Mouse (Mus musculus): ENCODE results near the gene Banp.
A peak's percentile ranks its signal among the peaks of the same experiment; 100 is the strongest.

Banp gene

GRCm38 (mm10) chr8:121949222-121949800 lies at the start of gene Banp:
Banp (plus strand) TSS chr8:121949750.
- no peak for DNase-seq (ENCODE audit: low spot score)

- DNase-seq (ENCODE audit: low spot score): no peak
These were observed 47.9 kb upstream of the Banp start for GRCm38 (mm10) chr8:121901498-121902236.

- no peak for DNase-seq (ENCODE audit: low spot score)
These were observed 45.6 kb upstream of the Banp start for GRCm38 (mm10) chr8:121903977-121904376.

DNA sequence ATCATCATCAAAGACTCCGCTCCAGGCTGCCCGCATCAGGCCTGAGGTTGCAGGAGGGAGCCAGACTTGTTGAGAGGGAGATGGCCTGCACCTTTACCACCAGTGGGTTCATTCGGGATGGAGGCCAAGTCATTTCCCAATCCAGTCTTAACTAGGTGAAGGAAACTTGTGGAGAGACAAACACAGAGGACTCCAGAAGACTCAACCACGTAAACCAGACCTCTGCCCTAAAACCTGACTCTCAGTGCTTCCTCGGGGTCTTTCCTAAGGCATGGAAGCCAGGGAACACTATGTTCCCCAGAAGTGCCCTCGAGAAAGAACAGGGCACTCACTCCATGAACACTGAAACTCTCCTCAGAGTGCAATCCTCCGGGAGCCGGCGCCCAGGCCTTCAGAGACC lies 44.6 kb upstream of the Banp start:
- no peak for DNase-seq (ENCODE audit: low spot score)

DNA sequence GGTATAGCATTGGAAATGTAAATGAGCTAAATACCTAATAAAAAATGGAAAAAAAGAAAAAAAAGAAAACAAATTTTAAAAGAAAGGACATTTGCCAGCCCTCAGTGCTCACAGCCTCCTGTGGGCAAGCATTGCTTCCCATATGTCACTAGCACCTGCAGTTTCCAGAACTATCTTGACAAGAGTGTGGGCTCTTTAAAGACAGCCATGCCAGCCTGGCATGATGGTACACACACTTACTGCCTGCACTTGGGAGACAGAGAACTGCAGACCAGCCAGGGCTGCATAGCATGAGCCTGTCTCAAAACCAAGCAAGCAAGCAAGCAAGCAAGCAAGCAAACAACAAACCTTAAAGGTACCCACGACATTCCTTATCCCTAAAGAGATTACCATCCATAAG lies 44.1 kb upstream of the Banp start:
- no peak for DNase-seq (ENCODE audit: low spot score)

DNA sequence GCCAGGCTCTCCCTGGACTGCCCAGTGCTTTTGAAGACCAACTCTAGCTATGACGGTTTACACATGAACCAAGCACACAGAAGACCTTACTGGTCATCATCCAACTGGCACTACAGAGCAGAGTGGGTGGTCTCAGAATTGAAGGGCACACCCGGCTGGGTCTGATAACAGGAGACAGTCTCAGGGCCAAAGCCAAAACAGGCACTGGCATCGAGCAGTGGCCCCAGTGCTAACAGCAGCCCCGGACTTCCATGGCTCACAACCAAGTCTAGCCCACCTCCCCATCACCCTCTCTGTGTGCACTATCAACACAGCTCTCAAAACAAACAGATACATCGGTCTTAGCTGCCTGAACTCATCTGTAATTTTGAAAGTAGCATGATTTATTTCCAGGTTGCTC lies 43.7 kb upstream of the Banp start:
- no peak for DNase-seq (ENCODE audit: low spot score)

- no peak for DNase-seq (ENCODE audit: low spot score)
These were observed 42.7 kb upstream of the Banp start for GRCm38 (mm10) chr8:121906542-121907512.

GRCm38 (mm10) chr8:121907587-121908248 lies 41.8 kb upstream of the Banp start, which contains the start of gene Slc7a5:
Slc7a5 (minus strand) TSS chr8:121907694.
- DNase-seq (ENCODE audit: low spot score): peak; percentile 85

DNA sequence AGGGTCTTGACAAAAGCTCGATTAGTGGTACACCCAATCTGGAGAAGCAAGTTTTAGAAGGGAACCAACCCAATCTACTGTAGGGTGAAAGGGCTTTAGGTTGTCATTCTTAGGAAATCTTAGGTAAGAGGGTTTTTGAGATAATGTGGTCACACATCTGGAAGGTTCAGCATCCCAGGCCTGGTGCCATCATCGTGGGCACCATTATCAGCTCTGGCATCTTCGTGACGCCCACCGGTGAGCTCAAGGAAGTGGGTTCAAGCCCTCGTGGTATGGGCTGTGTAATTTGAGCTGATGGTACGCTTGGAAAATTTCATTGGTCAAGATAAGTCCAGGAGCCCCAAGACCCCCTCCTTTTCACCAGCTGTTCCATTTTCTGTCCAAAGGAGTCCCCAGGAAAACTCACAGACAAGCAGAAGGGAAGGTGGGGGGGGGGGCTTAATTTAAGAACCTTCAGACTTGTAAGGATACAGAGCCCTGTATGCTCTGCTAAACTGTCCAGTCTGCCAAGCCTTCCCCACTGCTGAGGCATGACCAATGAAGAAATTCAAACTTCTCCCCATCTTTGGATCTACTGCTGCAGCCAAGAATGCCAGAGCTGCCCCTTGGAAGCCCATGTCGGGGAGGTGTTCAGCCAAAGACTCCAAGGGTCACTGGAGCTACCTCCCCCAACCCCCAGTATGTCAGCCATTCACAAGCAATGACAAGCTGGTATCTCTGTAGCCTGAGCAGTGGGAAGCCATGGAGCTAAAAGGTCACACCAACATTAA lies 41.0 kb upstream of the Banp start:
- DNase-seq (ENCODE audit: low spot score): no peak

- no peak for DNase-seq (ENCODE audit: low spot score)
These were observed 40.4 kb upstream of the Banp start for GRCm38 (mm10) chr8:121909148-121909541.

- DNase-seq (ENCODE audit: low spot score): peak; percentile 61
These were observed 39.9 kb upstream of the Banp start for GRCm38 (mm10) chr8:121909663-121910062.

- no peak for DNase-seq (ENCODE audit: low spot score)
These were observed 38.1 kb upstream of the Banp start for GRCm38 (mm10) chr8:121911400-121911799.

- DNase-seq (ENCODE audit: low spot score): no peak
These were observed 37.6 kb upstream of the Banp start for GRCm38 (mm10) chr8:121911987-121912386.

DNA sequence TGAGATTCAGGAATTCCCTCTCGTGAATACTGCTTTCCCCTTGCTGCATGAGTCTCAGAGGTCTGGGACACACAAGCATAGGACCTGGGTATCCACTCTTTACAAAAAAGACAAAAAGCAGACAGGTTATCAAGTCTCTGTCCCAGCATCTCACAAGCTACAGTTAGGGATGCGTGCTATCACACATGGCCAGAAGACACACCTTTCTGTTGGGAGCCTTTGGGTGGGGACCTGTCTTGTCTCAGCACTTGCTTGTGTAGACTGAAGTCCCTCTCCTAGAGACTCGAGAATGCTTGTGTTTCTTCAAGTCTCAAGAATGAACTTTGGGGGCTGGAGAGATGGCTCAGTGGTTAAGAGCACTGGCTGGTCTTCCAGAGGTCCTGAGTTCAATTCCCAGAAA lies 36.7 kb upstream of the Banp start:
- DNase-seq (ENCODE audit: low spot score): no peak

DNA sequence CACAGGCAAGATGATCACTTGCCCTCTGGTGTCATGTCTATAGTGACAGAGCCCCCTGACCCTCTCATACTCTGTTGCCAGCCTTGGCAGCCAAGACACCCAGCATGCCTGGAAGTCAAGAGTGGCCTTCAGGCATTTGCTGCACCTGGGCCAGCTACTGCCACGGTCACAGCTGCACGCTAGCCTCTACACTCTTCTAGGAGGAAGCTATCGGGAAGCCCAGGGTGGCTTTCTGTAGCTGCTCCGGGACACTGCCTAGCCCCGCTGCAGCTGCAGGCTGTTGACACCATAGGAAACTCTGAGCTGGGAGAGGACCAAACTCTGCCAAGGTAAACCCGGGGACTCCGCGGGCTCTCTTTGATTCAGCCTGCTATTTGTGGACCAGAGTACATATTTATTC lies 36.2 kb upstream of the Banp start:
- DNase-seq (ENCODE audit: low spot score): no peak

GRCm38 (mm10) chr8:121919158-121919557 lies 30.4 kb upstream of the Banp start:
- no peak for DNase-seq (ENCODE audit: low spot score)

GRCm38 (mm10) chr8:121919731-121920130 lies 29.8 kb upstream of the Banp start:
- no peak for DNase-seq (ENCODE audit: low spot score)

DNA sequence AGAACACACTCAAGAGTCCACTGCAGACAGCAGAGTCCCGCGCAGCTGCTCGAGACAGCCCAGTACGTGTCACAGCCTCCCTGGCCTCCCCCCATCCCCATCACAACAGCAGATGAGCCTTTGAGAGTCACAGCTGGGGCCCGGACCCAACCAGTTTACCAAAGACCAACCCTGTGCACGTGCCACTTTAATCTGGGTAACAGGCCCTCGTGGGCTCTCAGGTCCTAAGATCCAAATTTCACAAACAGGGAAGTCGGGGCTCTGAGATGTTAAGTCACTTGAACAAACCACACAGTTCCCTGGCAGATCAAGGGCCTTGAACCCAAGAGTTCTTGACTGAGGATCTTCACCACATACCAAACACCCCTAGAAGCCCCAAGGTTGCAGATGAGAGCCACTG lies 28.0 kb upstream of the Banp start:
- DNase-seq (ENCODE audit: low spot score): no peak

DNA sequence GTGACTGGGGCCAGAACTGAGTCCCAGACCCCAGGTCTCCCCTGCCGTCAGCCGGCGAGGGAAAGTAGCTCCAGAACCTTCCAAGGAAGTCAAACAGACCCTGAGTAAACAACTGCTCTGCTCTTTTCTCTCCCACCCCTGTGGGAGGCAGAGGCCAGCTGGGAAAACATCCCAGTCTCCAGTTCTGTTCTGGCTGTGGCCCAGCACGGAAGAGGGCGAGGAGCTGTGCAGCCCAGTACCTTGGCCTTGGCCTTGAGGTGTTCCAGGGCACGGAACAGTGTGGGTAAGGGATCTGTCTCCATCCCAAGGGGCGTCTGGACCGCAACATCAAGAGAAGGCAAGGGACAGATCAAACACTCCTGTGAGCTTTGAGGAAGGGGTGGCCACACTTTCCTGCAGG lies 27.4 kb upstream of the Banp start:
- DNase-seq (ENCODE audit: low spot score): peak; percentile 32

DNA sequence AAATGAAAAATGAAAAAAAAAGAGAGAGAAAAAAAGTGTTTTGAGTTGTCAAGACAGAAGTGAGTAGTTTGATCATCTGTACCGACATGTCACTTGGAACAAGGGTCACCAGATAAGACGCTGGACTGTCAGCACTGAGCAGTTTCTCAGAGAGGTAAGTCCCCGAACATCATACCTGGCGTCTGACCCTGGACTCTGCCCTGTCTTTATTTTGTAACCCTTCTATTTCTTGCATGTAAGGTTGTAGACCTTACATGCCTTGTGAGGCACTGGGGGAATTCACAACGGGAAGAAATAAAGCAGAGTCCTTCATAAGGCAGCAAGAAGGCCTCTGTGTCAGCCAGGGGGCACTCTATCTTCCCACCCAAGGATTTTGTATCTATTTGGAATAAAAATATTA lies 24.9 kb upstream of the Banp start:
- no peak for DNase-seq (ENCODE audit: low spot score)

GRCm38 (mm10) chr8:121925624-121926023 lies 23.9 kb upstream of the Banp start:
- peak; percentile 41 for DNase-seq (ENCODE audit: low spot score)
